Mouse (Mus musculus) spleen, postnatal 4 days (tissue): Measurements from ENCODE around the gene Col16a1.

ENCODE experiments used
- DNase-seq, 2 experiments: peaks; one replicate each; pipeline ENCODE4 v3.0.0; 2022; ENCODE audit warnings: low spot score in 2 of 2

The Col16a1 gene

GRCm38 (mm10) chr4:130084331-130084945 lies 36.8 kb downstream of the Col16a1 start:
- DNase-seq: no peak

GRCm38 (mm10) chr4:130085246-130085820 lies 37.7 kb downstream of the Col16a1 start:
- no peak for DNase-seq

- peak; percentile 83 to 96 for DNase-seq
These were observed 39.7 kb downstream of the Col16a1 start for GRCm38 (mm10) chr4:130087293-130087692.

- no peak for DNase-seq
These were observed 47.5 kb downstream of the Col16a1 start for GRCm38 (mm10) chr4:130095137-130095536.

GRCm38 (mm10) chr4:130101183-130101582 lies 53.5 kb downstream of the Col16a1 start:
- DNase-seq: no peak

- no peak for DNase-seq
These were observed 54.5 kb downstream of the Col16a1 start, which contains the start of gene Pef1 for GRCm38 (mm10) chr4:130102111-130102651. TSS of gene Pef1 (plus strand) at chr4:130102558.

GRCm38 (mm10) chr4:130103632-130104031 lies 56.0 kb downstream of the Col16a1 start:
- DNase-seq: no peak

- no peak for DNase-seq
These were observed 56.9 kb downstream of the Col16a1 start for GRCm38 (mm10) chr4:130104584-130104983.

GRCm38 (mm10) chr4:130107065-130107443 lies 59.4 kb downstream of the Col16a1 start:
- DNase-seq: no peak

GRCm38 (mm10) chr4:130107444-130108131 lies 59.9 kb downstream of the Col16a1 start:
- peak; percentile 100 for DNase-seq

- no peak for DNase-seq
These were observed 61.3 kb downstream of the Col16a1 start for GRCm38 (mm10) chr4:130108929-130109328.

GRCm38 (mm10) chr4:130109666-130110065 lies 62.0 kb downstream of the Col16a1 start:
- DNase-seq: no peak

GRCm38 (mm10) chr4:130110091-130110490 lies 62.5 kb downstream of the Col16a1 start:
- no peak for DNase-seq

GRCm38 (mm10) chr4:130112299-130112698 lies 64.7 kb downstream of the Col16a1 start:
- no peak for DNase-seq

GRCm38 (mm10) chr4:130112732-130113131 lies 65.1 kb downstream of the Col16a1 start:
- DNase-seq: no peak

GRCm38 (mm10) chr4:130120752-130121151 lies 73.1 kb downstream of the Col16a1 start:
- no peak for DNase-seq

GRCm38 (mm10) chr4:130121560-130121959 lies 73.9 kb downstream of the Col16a1 start:
- DNase-seq: no peak

GRCm38 (mm10) chr4:130123020-130123419 lies 75.4 kb downstream of the Col16a1 start:
- DNase-seq: no peak

GRCm38 (mm10) chr4:130124110-130124509 lies 76.5 kb downstream of the Col16a1 start:
- no peak for DNase-seq

GRCm38 (mm10) chr4:130125164-130125563 lies 77.5 kb downstream of the Col16a1 start:
- no peak for DNase-seq

GRCm38 (mm10) chr4:130125935-130126334 lies 78.3 kb downstream of the Col16a1 start:
- DNase-seq: no peak

GRCm38 (mm10) chr4:130128907-130129306 lies 81.3 kb downstream of the Col16a1 start:
- no peak for DNase-seq

GRCm38 (mm10) chr4:130130082-130130481 lies 82.4 kb downstream of the Col16a1 start:
- DNase-seq: no peak
